Mouse (Mus musculus) B cell, adult 67 days (primary cell): ENCODE results near the gene Lamb1. TPM values are rescaled to one million over a fixed set of nuclear protein-coding genes. Genes with fewer than 3 reads are reported as not detected.

ENCODE experiments used
- total RNA-seq, 2 experiments: library from RNA; stranded (reverse); gene quantifications; 4 replicates each; pipeline ENCODE4 v1.2.4; 2023

Gene Lamb1
- not detected for total RNA-seq

GRCm38 (mm10) chr12:31265005-31265721 lies at the start of gene Lamb1:
Gene Lamb1 (plus strand): TSS chr12:31265234.

DNA sequence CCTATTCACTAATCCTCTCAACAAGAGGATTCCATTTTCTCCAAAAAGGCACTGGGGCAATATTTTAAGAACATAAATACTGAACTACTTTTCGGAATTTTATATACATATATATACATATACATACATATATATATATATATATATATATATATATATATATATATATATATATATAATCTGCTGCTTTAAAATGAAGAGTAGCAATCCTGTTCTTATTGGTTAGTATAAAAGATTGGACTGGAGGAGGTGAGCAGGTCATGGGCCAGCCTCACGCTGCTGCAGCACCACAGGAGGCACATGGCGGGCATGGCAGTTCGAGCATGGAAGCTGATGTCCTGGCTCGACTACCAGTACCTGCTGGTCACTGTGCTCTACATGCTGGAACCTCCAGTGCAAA lies 24.6 kb upstream of the Lamb1 start, which contains the start of gene Gm6993:
Gene Gm6993, plus strand, starts transcription at position 301 of the 400 bp plus-strand sequence.

GRCm38 (mm10) chr12:31350944-31351928 lies 86.2 kb downstream of the Lamb1 start, which contains the start of gene Dld:
Gene Dld (minus strand): TSS chr12:31351453.

Other genes starting within 250 kb of the Lamb1 start
- gene Fam110c, start 191.4 kb upstream of the Lamb1 start, total RNA-seq, result not detected
- not detected for gene Gm6993, start 24.5 kb upstream of the Lamb1 start, total RNA-seq
- gene Dld, start 86.2 kb downstream of the Lamb1 start, total RNA-seq, result 10 to 100 TPM; 61.8 to 69.1 TPM
- not detected for gene Slc26a3, start 125.6 kb downstream of the Lamb1 start, total RNA-seq
- gene Cbll1, start 234.4 kb downstream of the Lamb1 start, total RNA-seq, result 10 to 100 TPM; 36.7 to 41.2 TPM